Mouse (Mus musculus) MEL (cell line): ENCODE measurements around the gene Trappc2l. TPM values are rescaled to one million over a fixed set of nuclear protein-coding genes. Genes with fewer than 3 reads are reported as not detected.

Experiments used
- DNase-seq: peaks from one replicate; pipeline ENCODE4 v3.0.0; 2011; ENCODE audit warnings: low read depth, low spot score
- H3K27ac ChIP-seq: 2 replicates; pipeline ENCODE4 v1.5.1; 2012; ENCODE audit warnings: low read depth, mild to moderate bottlenecking, control low read depth, low read length, moderate library complexity; ENCODE audit not compliant: control insufficient read depth
- H3K27me3 ChIP-seq, 2 experiments: fragments of 150-350 bp in 1 of 2; sonication (generic) in 1 of 2; 2 replicates each; pipeline ENCODE4 v1.6.1; 2012; ENCODE audit warnings: low read length in 2 of 2, mild to moderate bottlenecking in 2 of 2, improper control_type of control experiment in 1 of 2, moderate library complexity in 1 of 2; ENCODE audit not compliant: insufficient read depth in 2 of 2, control insufficient read depth in 1 of 2
- H3K36me3 ChIP-seq, 2 experiments: 2 replicates each; pipeline ENCODE4 v1.6.1; 2012 to 2014; ENCODE audit warnings: low read length in 2 of 2, improper control_type of control experiment in 1 of 2, inconsistent platforms in 1 of 2, mild to moderate bottlenecking in 1 of 2; ENCODE audit not compliant: insufficient read depth in 2 of 2, control insufficient read depth in 1 of 2
- H3K4me1 ChIP-seq, 2 experiments: fragments of 150-350 bp in 1 of 2; sonication (generic) in 1 of 2; 2 replicates each; pipeline ENCODE4 v1.6.1; 2012; ENCODE audit warnings: low read length in 2 of 2, improper control_type of control experiment in 1 of 2, mild to moderate bottlenecking in 1 of 2; ENCODE audit not compliant: insufficient read depth in 2 of 2, control insufficient read depth in 1 of 2
- H3K4me3 ChIP-seq, 2 experiments: fragments of 150-350 bp in 1 of 2; sonication (generic) in 1 of 2; 2 replicates each; pipeline ENCODE4 v1.5.1; 2012; ENCODE audit warnings: low read depth in 2 of 2, low read length in 2 of 2, mild to moderate bottlenecking in 2 of 2, moderate library complexity in 2 of 2, control low read depth in 1 of 2, improper control_type of control experiment in 1 of 2; ENCODE audit not compliant: control insufficient read depth in 1 of 2, insufficient read depth in 1 of 2
- H3K79me2 ChIP-seq: 2 replicates; pipeline ENCODE4 v1.6.1; 2012; ENCODE audit warnings: mild to moderate bottlenecking, low read length, moderate library complexity; ENCODE audit not compliant: control insufficient read depth, poor library complexity, insufficient read depth
- H3K9ac ChIP-seq: 2 replicates; pipeline ENCODE4 v1.6.1; 2012; ENCODE audit warnings: low read depth, mild to moderate bottlenecking, control low read depth, low read length, moderate library complexity; ENCODE audit not compliant: control insufficient read depth, poor library complexity, severe bottlenecking
- H3K9me3 ChIP-seq: fragments of 150-350 bp; sonication (generic); replicated peaks from 2 replicates; pipeline ENCODE4 v1.6.1; 2012; ENCODE audit warnings: mild to moderate bottlenecking, low read length, improper control_type of control experiment, moderate library complexity; ENCODE audit not compliant: insufficient read depth
- CHD1 ChIP-seq: IDR thresholded peaks from 2 replicates; pipeline ENCODE4 v1.6.1; 2012; ENCODE audit warnings: low read depth, mild to moderate bottlenecking, inconsistent platforms, low read length, improper control_type of control experiment
- CHD2 ChIP-seq: IDR thresholded peaks from 2 replicates; pipeline ENCODE4 v1.6.1; 2011; ENCODE audit warnings: low read length, improper control_type of control experiment
- E2F4 ChIP-seq: IDR thresholded peaks from 2 replicates; pipeline ENCODE4 v1.6.1; 2011; ENCODE audit warnings: low read depth, low read length, improper control_type of control experiment, borderline replicate concordance
- ELF1 ChIP-seq: IDR thresholded peaks from 2 replicates; pipeline ENCODE4 v1.6.1; 2014; ENCODE audit warnings: low read depth, mild to moderate bottlenecking, inconsistent platforms, low read length, improper control_type of control experiment, moderate library complexity
- ETS1 ChIP-seq: IDR thresholded peaks from 2 replicates; pipeline ENCODE4 v1.6.1; 2012; ENCODE audit warnings: low read depth, mild to moderate bottlenecking, inconsistent platforms, low read length, improper control_type of control experiment, moderate library complexity
- GABPA ChIP-seq: IDR thresholded peaks from 2 replicates; pipeline ENCODE4 v1.6.1; 2012; ENCODE audit warnings: low read depth, mild to moderate bottlenecking, inconsistent platforms, low read length, improper control_type of control experiment, moderate library complexity
- HCFC1 ChIP-seq: IDR thresholded peaks from 2 replicates; pipeline ENCODE4 v1.6.1; 2012; ENCODE audit warnings: low read depth, mild to moderate bottlenecking, inconsistent platforms, low read length, improper control_type of control experiment, moderate library complexity
- KAT2A ChIP-seq: conservative IDR thresholded peaks from 2 replicates; pipeline ENCODE4 v1.6.1; 2012; ENCODE audit warnings: low read depth, low read length, improper control_type of control experiment, inconsistent platforms
- MAFK ChIP-seq: IDR thresholded peaks from 2 replicates; pipeline ENCODE4 v1.6.1; 2011; ENCODE audit warnings: low read depth, mild to moderate bottlenecking, low read length, improper control_type of control experiment, borderline replicate concordance
- MXI1 ChIP-seq: IDR thresholded peaks from 2 replicates; pipeline ENCODE4 v1.6.1; 2011; ENCODE audit warnings: mild to moderate bottlenecking, low read depth, low read length, improper control_type of control experiment
- MYB ChIP-seq: IDR thresholded peaks from 2 replicates; pipeline ENCODE4 v1.6.1; 2011; ENCODE audit warnings: mild to moderate bottlenecking, low read depth, low read length, improper control_type of control experiment
- MYC ChIP-seq: IDR thresholded peaks from 2 replicates; pipeline ENCODE4 v1.6.1; 2011; ENCODE audit warnings: low read depth, mild to moderate bottlenecking, low read length, improper control_type of control experiment, moderate library complexity
- NELFE ChIP-seq: IDR thresholded peaks from 2 replicates; pipeline ENCODE4 v1.6.1; 2011; ENCODE audit warnings: low read depth, low read length, improper control_type of control experiment
- POLR2A ChIP-seq, 2 experiments: IDR thresholded peaks; 2 replicates each; pipeline ENCODE4 v1.6.1; 2011 to 2012; ENCODE audit warnings: low read length in 2 of 2, mild to moderate bottlenecking in 2 of 2, control low read depth in 1 of 2, improper control_type of control experiment in 1 of 2, low read depth in 1 of 2, moderate library complexity in 1 of 2; ENCODE audit not compliant: control insufficient read depth in 1 of 2, insufficient read depth in 1 of 2, poor library complexity in 1 of 2
- POLR2AphosphoS2 ChIP-seq: IDR thresholded peaks from 2 replicates; pipeline ENCODE4 v1.6.1; 2011; ENCODE audit warnings: low read length, improper control_type of control experiment
- RAD21 ChIP-seq: IDR thresholded peaks from 2 replicates; pipeline ENCODE4 v1.6.1; 2011; ENCODE audit warnings: mild to moderate bottlenecking, low read depth, low read length, improper control_type of control experiment
- RCOR1 ChIP-seq: IDR thresholded peaks from 2 replicates; pipeline ENCODE4 v1.6.1; 2012; ENCODE audit warnings: low read depth, mild to moderate bottlenecking, inconsistent platforms, low read length, improper control_type of control experiment
- SIN3A ChIP-seq: IDR thresholded peaks from 2 replicates; pipeline ENCODE4 v1.6.1; 2012; ENCODE audit warnings: low read length, improper control_type of control experiment, inconsistent platforms
- SMC3 ChIP-seq: IDR thresholded peaks from 2 replicates; pipeline ENCODE4 v1.6.1; 2011; ENCODE audit warnings: low read depth, low read length, improper control_type of control experiment
- TAL1 ChIP-seq: IDR thresholded peaks from 2 replicates; pipeline ENCODE4 v1.6.1; 2012; ENCODE audit warnings: mild to moderate bottlenecking, inconsistent platforms, low read length, moderate library complexity, mixed read lengths
- TBP ChIP-seq: IDR thresholded peaks from 2 replicates; pipeline ENCODE4 v1.8.0; 2011; ENCODE audit warnings: low read depth, low read length, improper control_type of control experiment
- TCF12 ChIP-seq: IDR thresholded peaks from 2 replicates; pipeline ENCODE4 v1.6.1; 2014; ENCODE audit warnings: low read depth, mild to moderate bottlenecking, inconsistent platforms, low read length, improper control_type of control experiment, moderate library complexity
- UBTF ChIP-seq: IDR thresholded peaks from 2 replicates; pipeline ENCODE4 v1.6.1; 2012; ENCODE audit warnings: low read depth, mild to moderate bottlenecking, inconsistent platforms, low read length, improper control_type of control experiment, moderate library complexity, borderline replicate concordance; ENCODE audit not compliant: insufficient read depth
- USF1 ChIP-seq: IDR thresholded peaks from 2 replicates; pipeline ENCODE4 v1.6.1; 2014; ENCODE audit warnings: low read depth, mild to moderate bottlenecking, inconsistent platforms, low read length, improper control_type of control experiment, moderate library complexity
- USF2 ChIP-seq, 2 experiments: IDR thresholded peaks; 2 replicates each; pipeline ENCODE4 v1.6.1; 2011 to 2012; ENCODE audit warnings: improper control_type of control experiment in 2 of 2, low read length in 2 of 2, borderline replicate concordance in 1 of 2, inconsistent platforms in 1 of 2, low read depth in 1 of 2, mild to moderate bottlenecking in 1 of 2; ENCODE audit not compliant: insufficient read depth in 1 of 2
- ZC3H11A ChIP-seq: IDR thresholded peaks from 2 replicates; pipeline ENCODE4 v1.6.1; 2012; ENCODE audit warnings: low read depth, mild to moderate bottlenecking, inconsistent platforms, low read length, improper control_type of control experiment
- ZKSCAN1 ChIP-seq: IDR thresholded peaks from 2 replicates; pipeline ENCODE4 v1.6.1; 2012; ENCODE audit warnings: low read depth, mild to moderate bottlenecking, inconsistent platforms, low read length, improper control_type of control experiment, moderate library complexity
- ZMIZ1 ChIP-seq: IDR thresholded peaks from 2 replicates; pipeline ENCODE4 v1.6.1; 2012; ENCODE audit warnings: low read depth, mild to moderate bottlenecking, inconsistent platforms, low read length, improper control_type of control experiment, moderate library complexity
- ZNF384 ChIP-seq: IDR thresholded peaks from 2 replicates; pipeline ENCODE4 v1.6.1; 2012; ENCODE audit warnings: low read depth, mild to moderate bottlenecking, inconsistent platforms, low read length, improper control_type of control experiment
- polyA plus RNA-seq, 2 experiments: library from polyadenylated mRNA; stranded (reverse) in 1 of 2; unstranded in 1 of 2; fragments of >175 nt in 1 of 2; fragments of >200 nt in 1 of 2; gene quantifications; 2 replicates each; pipeline versions ENCODE4 v1.2.1 to v1.2.4; 2012; ENCODE audit warnings: low replicate concordance in 2 of 2, low read depth in 1 of 2; ENCODE audit not compliant: insufficient read length in 2 of 2, insufficient read depth in 1 of 2, missing spikeins in 1 of 2
- total RNA-seq: library from RNA; depleted of rRNA; stranded (reverse); fragments of 300-350 nt; gene quantifications from 2 replicates; pipeline ENCODE4 v1.2.3, GENCODE M21; 2012

Trappc2l gene
- total and polyA plus RNA-seq, 3 experiments = 15.1 to 21.7 TPM; not detected in 1

DNA sequence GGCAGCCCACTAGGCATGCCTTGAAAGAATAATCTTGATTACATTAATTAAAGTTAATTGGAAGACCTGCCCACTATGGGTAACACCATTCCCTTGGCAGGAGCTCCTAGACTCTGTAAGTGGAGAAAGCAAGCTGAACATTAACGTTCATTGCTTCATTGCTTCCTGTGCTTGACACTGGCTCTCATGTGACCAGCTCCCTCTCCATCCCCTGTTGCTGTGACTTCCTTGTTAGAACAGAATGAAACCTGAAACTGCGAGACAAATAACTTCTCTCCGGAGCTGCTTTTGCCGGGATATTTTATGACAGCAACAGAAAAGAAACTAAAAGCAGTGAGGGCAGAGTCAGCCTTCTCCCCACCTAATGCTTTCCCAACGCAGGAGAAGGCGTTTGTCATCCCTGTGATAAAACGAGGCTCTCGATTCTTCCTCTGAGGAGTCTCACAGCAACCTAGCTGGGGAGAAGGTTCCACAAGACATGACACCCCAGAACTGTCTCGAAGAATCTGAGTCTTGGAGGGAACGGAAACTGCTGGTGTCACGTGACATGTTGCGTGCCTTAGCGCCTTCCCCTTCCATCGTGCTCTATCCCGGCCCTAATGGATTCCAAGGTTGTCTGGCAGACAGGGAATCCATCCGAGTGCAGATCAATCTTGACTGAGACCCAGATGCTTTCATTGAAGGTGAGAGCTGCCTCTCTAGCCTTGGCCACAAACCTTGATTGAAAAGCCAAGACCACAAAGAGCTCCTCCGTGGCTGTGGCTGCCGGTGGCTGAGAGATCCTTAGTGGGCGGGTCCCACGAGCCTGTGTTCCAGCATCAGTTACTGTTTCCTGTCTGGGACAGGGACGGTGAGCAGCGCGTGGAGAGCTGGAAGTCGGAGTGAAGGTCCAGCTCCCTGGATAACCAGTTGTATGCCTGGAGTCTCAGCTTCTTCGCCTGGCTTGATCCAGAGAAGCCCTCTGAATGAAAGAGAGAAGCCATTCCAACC, 46.8 kb upstream of the Trappc2l start:
- no peak overlapping the region for H3K9ac ChIP-seq
- TF ChIP-seq MAFK (no peak), GABPA (no peak), MXI1 (no peak), TBP (no peak), TAL1 (no peak), SMC3 (no peak), RCOR1 (no peak), SIN3A (no peak), POLR2A (IDR thresholded peaks at IDR 0.05; ENCODE audit: control insufficient read depth in 1 of 2, insufficient read depth in 1 of 2, low read depth in 1 of 2, low read length in 2 of 2, poor library complexity in 1 of 2) (no peak), ZKSCAN1 (no peak), MYC (no peak), USF2 (IDR thresholded peaks at IDR 0.05; ENCODE audit: borderline replicate concordance in 1 of 2, insufficient read depth in 1 of 2, low read depth in 1 of 2, low read length in 2 of 2) (no peak), UBTF (no peak), HCFC1 (no peak), USF1 (no peak), E2F4 (no peak)
- TF ChIP-seq, all 39 proteins: peak for 0
- H3K4me3 ChIP-seq = no peak overlapping the region
- peaks cover 0 to 15% of the 10 kb centered on the region in 2 experiments; a peak in 2 of 4 replicates for H3K4me1 ChIP-seq
- no peaks in the 10 kb centered on the region for H3K9me3 ChIP-seq
- DNase-seq = no peak
- peaks cover 17% of the 10 kb centered on the region for H3K79me2 ChIP-seq
- H3K27me3 ChIP-seq = no peaks in the 10 kb centered on the region
- peaks cover 0 to 7% of the 10 kb centered on the region in 2 experiments; a peak in 2 of 4 replicates for H3K36me3 ChIP-seq
- H3K27ac ChIP-seq = no peak overlapping the region

DNA sequence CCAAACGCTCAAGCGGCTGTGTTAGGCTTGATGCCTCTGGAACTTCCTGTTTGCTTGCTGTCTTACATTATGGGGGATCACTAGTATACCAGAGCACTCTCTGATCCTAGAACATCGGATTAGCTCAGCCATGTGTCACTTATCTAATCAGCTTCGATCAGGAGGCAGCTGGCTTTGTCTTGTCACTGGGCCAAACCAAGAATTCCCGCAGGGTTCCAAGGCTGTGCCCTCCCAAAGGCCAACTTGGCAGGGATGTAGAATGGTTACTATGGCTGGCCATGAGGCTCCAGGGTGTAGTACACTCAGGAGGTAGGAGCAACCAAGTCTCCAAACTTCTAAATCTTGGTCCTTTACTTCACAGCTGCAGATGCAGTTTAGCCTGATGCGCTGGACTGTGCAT, 44.7 kb upstream of the Trappc2l start:
- Histone ChIP-seq H3K4me3 (peak overlapping the region; percentile 64 to 67), H3K27ac (peak overlapping the region; percentile 87), H3K79me2 (peaks cover 23% of the 10 kb centered on the region), H3K9ac (peak overlapping the region; percentile 79), H3K36me3 (peaks cover 0 to 7% of the 10 kb centered on the region in 2 experiments; a peak in 2 of 4 replicates), H3K4me1 (peaks cover 0 to 15% of the 10 kb centered on the region in 2 experiments; a peak in 2 of 4 replicates), H3K9me3 (no peaks in the 10 kb centered on the region), H3K27me3 (no peaks in the 10 kb centered on the region)
- DNase-seq = no peak
- TF ChIP-seq TBP = no peak
- no peak for TF ChIP-seq CHD1
- TF ChIP-seq HCFC1 = no peak
- TF ChIP-seq CHD2 = no peak
- TF ChIP-seq POLR2AphosphoS2 = no peak
- TF ChIP-seq SMC3 = no peak
- TF ChIP-seq ZC3H11A = no peak
- no peak for TF ChIP-seq TCF12
- TF ChIP-seq MXI1 = no peak
- TF ChIP-seq KAT2A = no peak
- no peak for TF ChIP-seq ZMIZ1
- TF ChIP-seq RAD21 = no peak
- TF ChIP-seq ZNF384 = no peak
- TF ChIP-seq ZKSCAN1 = no peak
- no peak for TF ChIP-seq USF1
- TF ChIP-seq ETS1 = peak; percentile 52; the same call in 1 of the 2 replicates
- TF ChIP-seq USF2 (IDR thresholded peaks at IDR 0.05; ENCODE audit: borderline replicate concordance in 1 of 2, insufficient read depth in 1 of 2, low read depth in 1 of 2, low read length in 2 of 2) = no peak
- TF ChIP-seq NELFE = peak; percentile 14; the same call in 1 of the 2 replicates
- TF ChIP-seq ELF1 = peak; percentile 28; the same call in 1 of the 2 replicates
- no peak for TF ChIP-seq GABPA
- TF ChIP-seq MYB = no peak
